Mouse (Mus musculus) cerebral cortex, adult 2 months (tissue): Measurements from ENCODE around the gene Rps10.

ENCODE experiments used
- WGBS: fragments of 180-500 bp; shearing (Covaris S2); methylation state at CpG from one replicate; pipeline ENCODE4 v1.1.7; 2018; 5-methylcytosine and 5-hydroxymethylcytosine counted together

The Rps10 gene

GRCm38 (mm10) chr17:27613016-27613415 lies 23.5 kb downstream of the Rps10 start:
- WGBS, result 48% methylated on average over 4 of the region's 4 CpGs

- 49% methylated on average over 5 of the region's 5 CpGs for WGBS
These were observed 24.5 kb downstream of the Rps10 start for GRCm38 (mm10) chr17:27611994-27612393.

DNA sequence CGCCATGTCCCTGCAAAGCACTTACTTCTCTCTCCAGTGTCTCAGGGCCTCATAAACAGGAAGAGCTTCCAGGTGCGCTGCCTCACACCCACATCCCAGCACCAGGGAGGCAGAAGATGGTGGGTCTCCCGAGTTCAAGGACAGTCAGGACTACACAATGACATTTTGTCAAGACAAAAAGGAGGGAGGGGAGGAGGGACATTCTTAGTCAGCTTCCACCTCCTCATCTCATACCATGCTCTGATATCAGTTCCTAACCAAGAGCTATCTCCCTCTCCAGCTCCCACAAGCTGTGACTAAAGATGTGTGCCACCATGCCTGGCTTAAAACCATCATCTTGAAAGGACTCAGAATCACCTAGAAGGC lies 25.0 kb downstream of the Rps10 start:
- 38% methylated on average over 3 of the region's 3 CpGs for WGBS

DNA sequence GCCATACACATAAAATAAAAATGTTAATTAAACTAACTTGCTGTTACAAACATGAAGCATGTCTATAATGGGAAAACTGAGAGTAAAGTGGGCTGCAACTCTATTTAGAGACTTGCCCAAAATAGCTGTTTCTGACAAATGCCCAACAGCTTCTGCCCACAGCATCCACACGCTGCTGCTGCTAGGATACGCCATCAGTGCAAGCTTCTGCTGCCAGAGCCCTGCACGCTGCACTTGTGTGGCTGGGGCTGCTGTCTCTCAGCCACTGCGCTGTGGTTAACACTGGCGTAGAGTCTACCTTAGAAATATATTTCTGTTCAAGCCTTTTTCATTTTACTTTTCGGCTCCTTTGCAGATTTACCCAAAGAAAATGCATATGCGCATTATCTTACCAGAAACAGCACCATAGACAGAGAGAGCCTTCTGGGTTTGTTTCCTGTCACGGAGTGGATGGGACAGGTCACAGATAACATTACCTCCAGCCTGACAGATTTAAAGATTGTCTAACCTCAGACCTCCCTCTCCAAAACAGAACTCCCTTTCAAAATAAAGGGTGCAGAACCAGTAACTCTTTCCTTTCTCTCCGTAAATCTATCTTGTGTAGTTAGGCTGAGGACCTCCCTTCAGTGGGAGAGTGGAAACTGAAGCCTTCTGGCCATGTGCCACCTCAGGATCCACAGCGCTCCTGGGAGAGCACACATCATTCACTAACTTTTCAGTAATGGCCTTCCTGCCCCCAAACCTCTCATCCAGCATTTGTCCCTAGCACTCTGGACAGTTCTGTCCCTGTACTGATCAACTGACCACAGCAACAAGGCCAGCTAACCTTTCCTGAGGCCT lies 25.6 kb downstream of the Rps10 start:
- WGBS, result 23% methylated on average over 10 of the region's 10 CpGs

GRCm38 (mm10) chr17:27609576-27609975 lies 26.9 kb downstream of the Rps10 start:
- WGBS, result 41% methylated on average over 7 of the region's 7 CpGs

DNA sequence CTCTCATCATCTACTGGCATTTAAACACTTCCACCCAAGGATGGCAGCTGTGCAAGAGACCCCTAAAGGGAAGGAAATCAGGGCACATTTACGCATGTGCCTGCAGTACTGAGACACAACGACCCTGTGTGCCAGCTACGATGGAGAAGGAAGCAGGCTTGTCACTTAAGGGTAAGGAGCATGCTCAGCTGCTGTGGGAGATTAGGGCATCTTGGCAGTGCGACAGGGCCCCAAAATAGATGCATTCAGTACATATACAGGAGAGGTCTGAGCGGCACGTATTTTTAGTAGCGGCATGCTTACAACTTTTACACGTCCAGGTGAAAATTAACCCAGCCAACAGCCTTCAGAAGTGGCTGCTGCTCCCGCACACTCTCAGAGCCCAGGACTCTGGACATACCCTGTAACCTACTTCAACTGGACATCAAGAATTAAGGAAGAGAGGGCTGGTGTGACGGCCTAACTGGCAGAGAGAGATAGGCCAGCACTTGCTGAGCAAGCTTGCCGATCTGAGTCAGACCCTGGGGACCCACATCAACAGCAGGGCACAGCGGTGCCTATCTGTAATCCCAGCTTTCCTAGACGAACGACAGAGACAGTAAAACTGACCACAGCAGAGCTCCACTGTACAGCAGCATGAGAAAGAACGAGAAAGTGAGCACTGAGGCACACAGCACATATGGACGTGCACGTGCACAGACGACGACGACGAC lies 32.8 kb downstream of the Rps10 start:
- WGBS, result 35% methylated on average over 21 of the region's 21 CpGs

- 86% methylated on average over 2 of the region's 2 CpGs for WGBS
These were observed 33.4 kb downstream of the Rps10 start for GRCm38 (mm10) chr17:27603036-27603435.

- WGBS, result 53% methylated on average over 5 of the region's 5 CpGs
These were observed 35.6 kb downstream of the Rps10 start for GRCm38 (mm10) chr17:27600869-27601268.

- WGBS, result 78% methylated on average over 3 of the region's 3 CpGs
These were observed 36.2 kb downstream of the Rps10 start for GRCm38 (mm10) chr17:27600286-27600685.

DNA sequence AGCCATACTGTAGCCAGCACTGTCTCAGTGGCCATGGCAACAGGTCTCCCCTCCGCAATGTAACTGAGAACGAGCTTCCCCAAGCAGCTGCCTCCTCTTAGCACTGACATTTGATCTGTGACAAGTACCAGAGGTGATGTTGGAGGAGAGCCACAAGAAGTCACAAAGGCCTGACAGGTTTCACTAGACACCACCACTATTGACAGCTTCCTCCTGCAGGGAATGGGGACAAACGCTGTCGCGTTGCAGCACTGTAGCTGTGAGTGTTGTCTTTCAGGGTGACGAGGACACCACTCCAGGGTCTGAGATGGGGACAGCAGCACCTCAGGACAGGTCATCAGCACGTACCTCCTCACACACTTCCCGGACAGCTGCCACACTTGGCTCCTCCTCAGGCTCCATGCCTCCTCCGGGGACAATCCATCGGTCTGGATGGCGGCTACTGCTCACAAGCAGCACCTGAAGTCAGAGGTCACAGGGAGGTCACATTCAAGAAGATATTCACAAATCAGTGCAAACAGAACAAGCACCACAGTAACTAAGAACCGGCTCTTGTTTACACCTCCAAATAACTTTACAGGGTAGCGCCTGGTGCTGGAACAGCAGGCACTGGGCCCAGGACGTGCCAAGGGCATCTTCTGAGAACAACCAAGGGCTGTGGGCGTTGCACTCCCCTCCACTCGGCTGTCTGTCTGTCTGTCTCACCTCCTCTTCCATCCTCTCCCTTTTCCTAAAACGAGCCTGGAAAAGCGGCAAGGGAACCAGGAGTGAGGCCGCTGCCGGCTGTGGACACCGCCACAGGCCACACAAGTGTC lies 39.9 kb downstream of the Rps10 start:
- WGBS, result 59% methylated on average over 21 of the region's 21 CpGs

- 48% methylated on average over 15 of the region's 15 CpGs for WGBS
These were observed 40.7 kb downstream of the Rps10 start for GRCm38 (mm10) chr17:27595659-27596375.

DNA sequence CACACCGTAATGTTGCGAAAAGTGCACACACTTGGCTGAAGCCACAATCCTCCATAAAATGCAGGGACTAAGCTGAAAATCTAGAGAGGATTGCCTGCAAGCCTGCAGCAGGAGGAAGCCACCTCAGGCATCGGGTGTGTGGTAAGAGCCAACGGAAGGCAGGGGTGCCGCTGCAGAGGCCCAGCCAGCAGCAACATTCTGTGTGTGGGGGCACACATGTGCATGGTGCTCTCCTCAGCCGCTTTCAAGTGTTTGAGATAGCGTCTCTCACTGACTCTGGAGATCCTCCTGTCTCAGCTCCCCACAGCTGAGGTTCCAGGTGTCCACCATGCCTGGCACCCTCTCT lies 43.9 kb downstream of the Rps10 start:
- 84% methylated on average over 7 of the region's 7 CpGs for WGBS

DNA sequence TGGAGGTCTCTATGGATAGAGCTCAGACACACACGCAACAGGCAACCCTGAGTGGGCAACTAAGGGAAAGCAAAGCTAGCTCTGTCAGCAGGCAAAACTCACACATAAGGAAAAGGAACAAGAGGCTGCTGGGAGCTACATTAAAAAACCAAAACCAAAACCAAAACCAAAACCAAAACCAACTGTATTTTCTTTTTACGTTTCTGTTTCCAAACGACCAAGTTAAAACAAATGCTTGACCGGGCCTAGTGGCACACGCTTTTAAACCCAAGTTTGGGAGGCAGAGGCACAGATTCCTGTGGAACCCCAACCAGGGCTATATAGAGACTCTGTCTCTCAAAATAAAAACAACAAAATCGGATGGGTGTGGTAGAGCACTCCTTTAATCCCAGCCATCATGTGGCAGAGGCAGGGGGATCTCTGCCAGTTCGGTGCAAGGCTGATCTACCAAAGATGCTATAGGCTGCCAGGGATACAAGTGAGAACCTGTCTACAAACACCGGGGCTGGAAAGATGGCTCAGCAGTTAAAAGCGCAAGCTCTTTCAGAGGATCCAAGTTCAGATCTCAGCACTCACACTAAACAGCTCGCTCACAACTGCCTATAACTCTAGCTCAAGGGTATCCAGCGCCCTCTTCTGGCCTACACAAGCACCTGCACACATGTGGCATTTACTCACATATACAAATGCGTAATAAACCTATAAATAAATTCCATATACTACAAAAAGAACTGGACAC lies 44.5 kb downstream of the Rps10 start:
- WGBS, result 69% methylated on average over 12 of the region's 12 CpGs

- WGBS, result 57% methylated on average over 8 of the region's 8 CpGs
These were observed 48.2 kb downstream of the Rps10 start for GRCm38 (mm10) chr17:27588231-27588630.

GRCm38 (mm10) chr17:27587252-27587651 lies 49.2 kb downstream of the Rps10 start:
- WGBS, result 30% methylated on average over 12 of the region's 12 CpGs

DNA sequence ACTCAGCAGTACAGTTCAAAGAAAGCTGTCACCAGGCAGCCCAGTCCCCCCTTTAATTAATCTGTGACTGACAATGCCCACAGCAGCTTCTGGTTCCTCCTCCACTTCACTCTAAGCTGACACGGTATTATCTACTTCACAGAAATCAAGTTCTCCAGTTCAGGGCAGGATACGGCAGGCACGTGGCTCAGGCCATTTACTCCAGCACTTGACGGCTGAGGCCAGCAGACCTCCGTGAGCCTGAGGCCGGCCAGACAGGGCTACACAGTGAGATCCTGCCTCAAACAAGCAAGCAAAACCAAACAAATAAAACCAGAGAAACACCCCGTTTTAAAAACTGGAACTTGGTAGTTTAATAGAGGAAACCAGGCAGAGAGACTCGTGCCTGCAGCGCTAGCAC lies 49.8 kb downstream of the Rps10 start:
- 53% methylated on average over 9 of the region's 9 CpGs for WGBS

DNA sequence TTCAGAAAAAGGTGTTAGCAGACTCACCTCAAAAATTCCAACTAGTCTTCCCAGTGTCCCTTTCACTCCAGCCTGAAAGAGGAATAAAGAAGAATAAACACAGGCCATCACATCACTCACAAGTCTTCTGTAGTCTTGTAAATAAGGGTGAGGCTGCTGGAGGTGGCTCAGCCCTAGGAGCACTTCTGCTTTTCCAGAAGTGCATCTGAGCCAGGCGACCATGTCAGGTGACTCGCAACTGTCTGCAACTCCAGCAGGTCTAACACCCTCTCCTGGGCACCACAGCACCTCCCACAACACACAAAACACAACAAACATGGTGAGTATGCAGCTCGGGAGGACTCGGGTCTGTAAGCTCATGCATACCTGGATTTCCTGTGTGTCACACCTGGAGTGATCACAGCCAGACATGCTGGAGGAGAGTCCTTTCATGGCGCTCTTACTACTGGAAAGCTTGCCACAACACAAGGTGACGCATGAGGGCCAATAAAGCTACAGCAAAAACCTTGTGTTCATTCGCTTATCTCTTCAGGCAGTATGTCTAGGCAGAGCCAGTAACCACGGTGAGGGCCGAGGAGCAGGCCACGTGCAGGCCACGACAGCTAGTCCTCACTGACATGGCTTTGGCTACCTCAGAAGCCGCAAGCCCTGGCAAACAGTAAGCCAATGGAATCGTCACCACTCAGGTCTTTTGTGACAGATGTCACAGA lies 53.1 kb downstream of the Rps10 start:
- 80% methylated on average over 13 of the region's 13 CpGs for WGBS
